Mouse (Mus musculus): Measurements from ENCODE around the gene Hsf2bp.

Gene Hsf2bp

DNA sequence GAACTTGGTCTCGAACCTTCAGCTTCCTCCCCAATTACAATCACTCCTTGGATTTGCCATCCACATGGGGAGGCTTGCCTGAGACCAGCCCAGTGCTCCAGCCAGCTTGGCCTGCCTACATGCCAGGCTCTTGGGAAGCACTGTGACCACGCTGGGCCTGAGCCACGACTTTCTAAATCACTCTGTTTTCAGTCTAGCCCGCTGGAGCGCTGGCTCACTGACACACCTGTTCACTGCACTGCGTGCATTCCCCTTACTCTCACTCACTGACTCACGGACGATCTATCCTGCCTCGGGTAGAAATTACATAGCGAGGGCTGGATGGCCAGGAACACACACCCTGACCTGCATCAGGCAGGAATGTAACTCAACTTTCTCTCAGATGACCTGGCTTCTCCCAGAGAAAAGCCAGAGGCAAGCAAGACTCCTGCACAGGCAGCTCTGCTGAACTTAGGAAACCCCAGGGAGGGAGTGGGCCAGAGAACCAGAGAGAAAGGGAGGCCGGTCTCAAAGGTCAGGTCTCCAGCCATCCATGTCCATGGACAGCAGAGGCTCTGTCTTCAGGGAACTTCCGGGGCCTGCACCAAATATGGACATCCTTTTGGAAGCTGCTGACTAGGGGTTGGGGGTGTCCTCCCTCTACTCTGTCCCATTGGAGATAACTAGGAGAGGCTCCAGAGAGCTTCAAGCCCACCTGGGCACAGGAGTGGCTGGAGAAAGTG is 97.4 kb downstream of the Hsf2bp start:
- DNase-seq (ENCODE audit: low spot score in 2 of 2), result no peak

DNA sequence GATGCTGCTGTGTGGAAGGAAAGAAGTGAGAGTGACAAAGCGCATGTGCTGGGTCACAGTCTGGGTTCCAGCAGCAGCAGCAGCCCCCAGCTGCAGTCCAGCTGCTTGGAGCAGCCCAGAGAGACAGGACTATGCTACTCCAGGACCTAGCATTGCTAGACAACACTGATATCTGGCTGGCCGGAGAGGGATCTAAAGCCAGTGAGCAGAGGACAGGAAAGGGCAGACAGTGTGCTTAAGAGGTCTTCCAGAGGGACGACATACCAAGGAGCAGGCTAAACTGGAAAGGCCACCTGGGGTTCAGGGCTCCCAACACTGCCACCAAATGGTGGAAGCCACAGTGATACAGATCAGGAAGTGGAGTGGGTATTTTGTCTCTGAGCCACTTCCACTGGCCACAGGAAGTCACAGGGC is 99.0 kb downstream of the Hsf2bp start:
- DNase-seq (ENCODE audit: low spot score in 2 of 2), result no peak

DNA sequence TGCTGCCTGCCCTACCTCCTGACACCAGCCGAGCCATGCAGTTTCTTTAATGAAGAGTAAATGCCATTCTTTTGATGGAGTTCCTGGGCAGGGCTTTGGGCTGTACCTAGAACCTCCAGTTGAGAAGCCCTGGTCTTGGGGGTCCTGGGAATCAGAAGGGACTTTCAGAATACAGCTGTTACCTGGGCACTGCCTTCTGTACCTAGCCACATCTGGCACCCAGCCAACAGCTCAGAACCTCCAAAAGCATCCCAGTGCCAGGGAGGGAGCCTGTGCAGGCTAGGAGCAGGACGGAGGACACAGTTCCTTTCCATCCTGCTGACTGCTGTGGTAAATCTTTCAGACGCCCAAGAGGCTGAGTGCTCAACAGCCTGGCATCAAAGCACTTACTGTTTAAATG is 100.3 kb downstream of the Hsf2bp start:
- no peak for DNase-seq (ENCODE audit: low spot score in 2 of 2)

DNA sequence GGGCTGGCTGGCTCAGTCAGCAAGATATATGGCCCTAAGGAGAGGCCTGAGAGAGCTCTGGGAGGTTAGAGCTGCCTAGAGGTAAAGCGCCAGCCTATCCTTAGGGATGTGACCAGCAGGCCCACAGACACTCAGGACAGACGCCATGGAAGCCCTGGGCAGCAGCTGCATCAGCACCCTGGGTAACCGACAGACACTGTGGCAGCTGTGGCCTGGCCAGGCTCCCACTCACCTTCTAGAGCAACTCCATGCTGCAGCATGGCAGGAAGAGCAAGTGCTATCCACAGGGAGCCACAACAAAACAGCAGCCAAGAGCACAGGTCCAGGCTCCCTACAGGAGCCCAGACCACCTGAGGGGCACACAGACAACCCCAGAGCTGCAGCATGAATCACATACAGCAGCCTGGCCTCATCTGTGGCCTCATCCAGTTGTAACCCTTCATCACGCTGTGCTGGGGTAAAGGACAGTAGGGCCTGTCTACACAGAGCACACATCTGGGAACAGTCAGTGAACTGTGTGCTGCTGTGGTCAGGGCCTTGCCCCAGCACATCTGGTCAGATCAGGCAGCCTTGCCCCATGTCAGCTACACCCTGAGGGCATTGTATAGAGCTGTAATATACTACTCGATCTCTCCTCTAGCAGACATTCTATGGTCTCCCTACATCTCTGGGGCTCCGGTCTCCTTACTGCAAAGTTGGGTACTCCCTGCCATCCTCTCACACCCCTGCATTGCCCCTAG is 100.9 kb downstream of the Hsf2bp start:
- no peak for DNase-seq (ENCODE audit: low spot score in 2 of 2)

DNA sequence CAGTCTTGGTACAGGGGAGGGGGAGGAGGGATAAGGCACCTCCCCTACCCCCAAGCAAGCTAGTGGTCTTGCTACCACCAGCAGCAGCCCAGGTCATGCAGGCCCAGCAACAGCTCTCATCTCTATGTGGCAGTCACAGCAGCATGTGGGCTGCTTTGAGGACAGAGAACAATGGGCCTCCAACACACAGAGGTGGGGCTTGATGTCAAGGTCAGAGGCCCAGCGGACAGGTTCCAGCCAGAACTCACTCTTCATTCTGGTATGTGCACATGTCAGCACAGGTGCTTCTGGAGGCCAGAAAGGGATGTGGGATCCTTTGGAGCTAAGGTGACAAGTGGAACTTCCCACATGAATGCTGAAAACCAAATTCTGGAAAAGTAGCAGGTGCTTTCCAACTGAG is 102.2 kb downstream of the Hsf2bp start:
- no peak for DNase-seq (ENCODE audit: low spot score in 2 of 2)

DNA sequence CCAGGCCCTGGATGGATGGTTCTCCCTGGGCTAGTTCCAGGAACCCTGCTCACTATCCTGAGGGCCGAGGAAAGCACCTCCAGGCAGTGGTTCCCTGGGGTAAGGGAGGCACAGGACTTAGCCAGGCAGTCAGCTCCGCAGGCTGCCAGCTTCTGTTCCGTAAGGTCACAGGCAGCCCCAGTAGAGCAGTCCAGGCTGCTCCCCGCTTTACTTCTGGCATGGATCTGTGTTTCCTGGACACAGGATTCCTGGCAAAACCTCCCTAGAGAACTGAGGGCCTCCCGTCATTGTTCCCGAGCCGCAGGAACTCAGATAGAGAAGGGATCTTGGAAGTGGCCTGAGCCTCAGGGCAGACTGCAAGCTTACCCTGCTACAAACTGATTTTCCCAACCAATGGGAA is 104.7 kb downstream of the Hsf2bp start:
- DNase-seq (ENCODE audit: low spot score in 2 of 2), result no peak

DNA sequence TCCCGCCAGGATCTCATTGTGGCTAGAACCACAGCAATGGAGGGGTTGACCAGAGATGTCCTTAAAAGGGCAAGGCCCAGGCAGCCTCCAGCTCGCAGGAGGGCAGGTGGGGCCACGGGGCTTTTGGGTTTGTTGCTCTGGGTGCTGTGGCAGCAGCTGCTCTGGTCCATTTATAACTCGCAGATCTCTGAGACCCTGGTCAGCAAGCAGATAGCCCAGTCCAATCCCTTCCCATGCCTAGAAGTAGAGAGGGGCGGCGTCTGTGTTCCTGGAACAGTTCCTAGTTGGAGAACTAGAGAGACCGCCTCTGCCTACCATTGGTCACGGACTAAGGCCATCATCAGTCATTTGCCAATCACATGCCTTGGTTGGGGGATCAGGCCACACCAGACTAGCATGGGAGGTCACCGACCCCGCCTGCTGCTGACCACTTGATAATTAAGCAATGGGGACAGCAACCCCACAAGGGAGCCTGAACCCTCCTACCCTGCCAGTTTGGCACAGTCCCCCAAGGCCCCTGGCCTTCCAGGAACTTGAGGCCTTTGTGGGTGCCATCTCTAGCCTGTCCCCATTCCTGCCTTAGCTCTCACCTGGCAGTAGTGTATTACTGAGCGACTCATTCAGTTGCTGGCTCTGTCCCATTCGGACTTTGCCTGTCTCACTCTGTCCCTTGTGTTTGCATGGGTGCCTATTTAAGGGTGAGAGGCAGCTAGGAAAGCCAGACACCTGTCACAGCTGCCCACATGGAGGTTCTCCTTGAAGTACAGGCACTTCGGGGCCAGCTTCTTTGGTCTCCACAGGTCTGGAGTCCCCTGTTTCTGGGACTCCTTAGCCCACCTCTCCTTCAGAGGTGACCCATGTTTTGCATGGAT is 106.1 kb downstream of the Hsf2bp start:
- no peak for DNase-seq (ENCODE audit: low spot score in 2 of 2)

DNA sequence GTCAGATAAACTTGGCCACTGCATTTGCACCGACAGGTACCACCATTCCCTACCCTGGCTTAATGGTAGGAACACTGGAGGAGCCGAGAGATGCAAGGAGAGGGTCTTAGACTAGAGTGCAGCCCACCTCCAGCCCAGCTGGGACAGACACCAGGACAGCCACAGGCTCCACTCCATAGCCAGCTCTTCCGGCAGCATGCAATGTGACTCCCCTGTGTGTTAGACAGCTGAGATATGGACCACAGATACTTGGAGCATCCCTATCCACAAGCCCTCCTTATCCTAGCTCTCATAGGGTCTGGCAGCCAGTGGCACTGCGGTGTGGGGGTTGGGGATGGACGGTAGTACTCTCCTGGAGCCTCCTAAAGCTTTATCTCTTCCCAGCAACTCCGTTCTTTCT is 107.1 kb downstream of the Hsf2bp start:
- DNase-seq (ENCODE audit: low spot score in 2 of 2), result no peak

DNA sequence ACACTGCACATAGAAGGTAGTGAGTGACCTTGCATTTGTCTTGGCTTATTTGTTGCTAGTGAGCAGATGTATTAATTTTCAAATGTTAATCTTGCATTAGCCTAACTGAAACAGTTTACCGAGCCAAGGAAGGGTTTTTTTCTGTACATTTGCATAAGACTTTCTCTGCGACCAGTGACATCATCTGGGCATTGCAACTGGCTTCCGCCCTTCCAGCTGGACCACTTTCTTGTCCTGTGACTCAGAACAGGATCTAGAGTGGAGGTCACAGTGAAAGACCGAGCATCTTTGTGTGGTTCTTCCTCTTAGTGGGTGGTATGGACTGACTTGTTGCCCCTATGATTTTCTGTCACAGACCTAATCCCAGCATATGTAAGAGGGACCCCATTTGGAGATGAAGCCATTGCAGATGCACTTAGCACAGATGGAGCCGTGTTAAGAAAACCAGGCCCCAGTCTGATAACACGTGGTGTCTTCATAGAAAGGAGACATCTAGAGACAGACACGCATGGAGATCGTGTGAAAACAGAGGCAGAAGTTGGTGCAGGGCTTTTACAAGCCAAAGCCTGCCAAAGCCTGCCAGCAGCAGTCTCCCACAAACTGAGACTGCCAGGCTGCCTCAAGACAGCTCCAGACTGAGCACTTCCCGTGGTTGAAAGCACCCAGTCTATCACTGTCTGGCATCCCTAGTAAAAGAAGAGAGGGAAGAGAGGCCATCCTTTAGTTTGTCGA is 108.1 kb downstream of the Hsf2bp start:
- DNase-seq (ENCODE audit: low spot score in 2 of 2), result peak in 1 of 2 experiments; percentile 11

DNA sequence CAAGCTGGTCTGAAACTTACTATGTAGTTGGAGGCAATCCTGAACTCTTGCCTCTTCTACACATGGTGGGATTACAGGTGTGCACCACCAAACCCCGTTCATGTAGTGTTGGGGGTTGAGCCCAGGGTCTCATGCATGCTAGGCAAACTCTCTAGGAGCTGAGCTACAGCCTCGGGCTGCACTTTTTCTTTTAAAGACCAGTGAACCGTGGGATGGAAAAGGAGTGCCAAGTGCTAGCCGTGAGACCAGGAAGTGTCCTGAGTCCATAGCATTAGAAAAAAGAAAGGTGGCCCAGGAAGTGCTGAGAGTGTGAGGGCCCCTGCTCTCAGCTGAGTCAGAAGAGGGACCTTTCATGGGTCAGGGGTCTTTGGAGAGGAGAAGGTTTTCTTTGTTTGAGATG is 111.9 kb downstream of the Hsf2bp start:
- DNase-seq (ENCODE audit: low spot score in 2 of 2), result no peak

DNA sequence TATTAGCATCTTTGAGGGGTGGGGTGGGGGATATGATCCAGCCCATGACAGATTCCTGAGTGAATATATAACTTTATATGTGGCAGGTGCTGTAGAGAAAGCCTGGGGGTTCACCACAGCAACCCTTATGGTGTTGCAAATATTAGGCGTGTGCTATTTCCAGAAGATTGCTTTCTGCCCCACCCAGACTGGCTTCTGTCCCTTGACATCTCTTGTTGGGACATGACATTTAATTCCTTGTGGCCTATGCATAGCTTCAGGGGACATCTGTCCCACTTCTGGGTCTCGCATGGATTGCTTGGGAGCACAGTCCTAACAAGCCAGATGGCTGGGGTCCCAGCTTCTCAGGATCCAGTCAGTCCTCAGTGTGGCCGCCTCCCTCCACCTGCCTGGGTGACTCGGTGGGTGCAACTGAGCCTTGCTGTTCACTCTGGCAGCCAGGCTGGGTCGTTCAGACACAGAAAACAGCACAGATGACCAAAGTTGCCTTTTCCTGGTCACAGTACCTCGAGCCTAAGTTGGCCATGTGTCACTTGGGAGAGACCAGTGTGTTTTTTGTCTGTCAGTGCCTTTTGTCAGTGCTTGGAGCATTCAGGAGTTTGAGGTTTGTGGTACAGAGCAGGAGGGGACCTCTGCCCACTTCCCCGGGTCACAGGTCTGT is 112.7 kb downstream of the Hsf2bp start:
- no peak for DNase-seq (ENCODE audit: low spot score in 2 of 2)

DNA sequence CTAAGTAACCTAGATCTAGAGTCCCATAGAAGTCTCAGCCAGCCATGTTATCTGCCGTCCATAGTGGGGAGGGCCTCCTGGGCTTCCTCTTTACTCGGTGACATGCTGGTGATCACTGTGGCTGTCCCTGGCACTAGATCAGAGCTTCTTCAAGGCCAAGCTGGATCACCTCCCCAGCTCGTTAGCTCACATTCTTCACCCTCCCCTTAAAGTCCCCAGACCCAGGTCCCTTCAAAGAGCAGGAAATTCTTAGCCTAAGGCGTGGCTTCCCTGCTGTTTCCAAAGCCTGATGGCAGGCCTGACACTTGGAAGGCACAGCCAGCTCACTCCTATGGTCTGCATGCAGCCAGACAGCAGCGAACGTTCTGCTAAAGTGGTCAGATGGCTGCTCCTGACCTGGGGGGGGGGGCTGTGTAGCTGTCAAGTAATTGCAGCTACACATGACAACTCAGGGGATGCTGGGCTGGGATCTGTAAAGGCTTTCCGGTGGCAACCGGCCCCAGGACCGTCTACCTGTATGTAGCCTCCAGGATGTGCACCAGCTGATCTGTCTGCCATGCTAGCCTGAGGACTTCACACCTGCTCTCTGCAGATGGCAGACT is 115.5 kb downstream of the Hsf2bp start:
- no peak for DNase-seq (ENCODE audit: low spot score in 2 of 2)

DNA sequence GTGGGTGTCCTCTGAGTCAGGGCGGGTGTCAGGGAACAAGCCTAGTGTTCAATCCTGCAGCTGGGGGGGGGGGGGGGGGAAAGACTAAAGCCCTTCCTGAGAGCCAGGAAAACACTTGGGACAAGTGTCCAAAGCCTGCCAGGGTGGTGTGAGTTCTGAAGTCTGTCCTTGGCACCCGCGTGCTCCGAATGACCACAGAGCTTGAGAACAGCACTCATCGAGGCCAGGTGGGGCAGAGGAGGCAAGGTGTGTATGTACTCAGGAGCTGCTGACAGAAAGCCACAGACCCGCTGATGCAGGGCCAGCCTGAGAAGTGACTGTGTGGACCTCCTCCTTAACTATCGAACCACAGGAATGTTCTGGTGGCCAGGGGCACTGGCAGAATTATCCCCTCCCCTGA is 116.5 kb downstream of the Hsf2bp start:
- no peak for DNase-seq (ENCODE audit: low spot score in 2 of 2)

DNA sequence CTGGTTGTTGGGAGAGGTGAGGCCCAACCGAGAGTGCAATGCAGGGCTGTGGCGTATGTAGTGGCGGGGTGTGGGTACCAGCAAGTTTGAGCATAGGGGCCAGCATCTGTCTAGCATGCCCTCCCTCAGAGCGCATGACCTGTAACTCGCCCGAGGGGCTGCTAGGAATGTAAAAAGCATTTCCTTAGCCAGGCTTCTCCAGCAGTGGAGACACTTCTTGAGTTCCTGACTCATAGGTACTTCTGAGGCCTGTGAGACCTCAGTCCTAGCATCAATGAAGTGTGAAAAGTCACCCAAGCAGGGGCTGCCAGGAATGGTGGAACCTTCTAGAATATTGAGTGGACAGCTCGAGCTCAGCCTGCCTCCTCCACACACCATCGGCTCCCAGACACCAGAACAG is 117.8 kb downstream of the Hsf2bp start:
- DNase-seq (ENCODE audit: low spot score in 2 of 2), result no peak

DNA sequence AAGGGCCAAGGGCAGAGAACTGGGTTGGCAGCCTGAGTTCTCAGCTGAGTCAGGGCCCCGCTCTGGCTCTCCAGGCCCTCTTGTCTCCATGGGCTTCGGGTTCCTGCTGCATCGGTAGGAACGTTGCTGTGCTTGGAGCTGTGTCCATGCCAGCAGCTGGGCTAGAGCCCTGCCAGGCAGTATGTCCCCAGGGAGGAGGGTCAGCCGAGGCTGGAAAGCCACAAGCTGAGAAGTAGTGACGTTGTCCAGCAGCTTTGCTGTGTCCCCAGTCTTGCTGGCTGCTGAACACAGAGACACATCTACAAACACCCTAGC is 119.7 kb downstream of the Hsf2bp start:
- DNase-seq (ENCODE audit: low spot score in 2 of 2), result no peak

DNA sequence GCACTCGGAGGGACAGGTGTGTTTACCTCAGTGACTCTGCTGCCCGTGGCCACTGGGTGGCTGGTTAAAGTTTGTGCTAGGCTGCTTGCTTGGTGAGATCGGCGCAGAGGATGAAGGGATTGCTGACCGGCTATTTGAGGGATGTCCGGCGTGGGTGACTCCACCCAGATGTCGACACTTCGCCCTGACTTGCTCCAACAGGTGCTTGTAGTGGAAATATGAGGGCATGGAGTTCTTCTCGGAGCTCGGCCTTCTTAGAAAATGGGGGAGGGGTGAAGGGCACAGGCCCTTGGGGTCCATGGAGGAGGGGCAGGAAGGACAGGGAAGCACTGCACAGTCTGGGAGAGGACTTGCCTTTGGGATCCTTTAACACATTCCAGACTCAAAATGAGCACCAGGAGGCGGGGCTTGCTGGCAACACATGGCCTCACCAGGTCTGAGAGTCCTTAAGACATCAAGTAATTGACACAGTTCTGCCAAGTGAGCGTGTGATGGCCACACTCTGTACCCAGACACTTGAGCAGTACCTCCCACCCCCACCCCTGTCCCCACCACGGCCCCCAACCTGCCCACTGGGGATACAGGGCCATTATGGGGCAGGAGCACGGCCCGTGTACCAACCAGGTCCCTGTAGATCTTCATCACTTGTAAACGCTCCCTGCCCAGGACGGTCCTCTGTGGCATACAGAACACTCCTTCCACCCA is 120.2 kb downstream of the Hsf2bp start:
- no peak for DNase-seq (ENCODE audit: low spot score in 2 of 2)

DNA sequence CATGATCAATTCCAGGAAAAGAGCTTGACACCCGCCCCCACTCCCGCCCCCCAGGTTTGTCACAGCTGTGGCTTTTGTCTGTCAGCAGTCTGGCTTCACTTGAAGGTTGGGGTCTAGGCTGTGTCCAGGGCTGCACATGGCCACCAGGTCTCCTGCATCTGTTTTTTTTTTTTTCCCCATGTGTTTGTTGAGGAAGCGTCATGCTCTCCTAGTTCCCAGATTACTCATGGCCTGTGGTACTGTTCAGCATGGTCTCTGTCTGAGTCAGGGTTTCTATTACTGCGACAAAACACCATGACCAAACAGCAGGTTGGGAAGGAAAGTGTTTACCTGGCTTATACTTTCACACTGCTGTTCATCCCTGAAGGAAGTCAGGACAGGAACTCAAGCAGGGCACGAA is 121.8 kb downstream of the Hsf2bp start:
- DNase-seq (ENCODE audit: low spot score in 2 of 2), result no peak

DNA sequence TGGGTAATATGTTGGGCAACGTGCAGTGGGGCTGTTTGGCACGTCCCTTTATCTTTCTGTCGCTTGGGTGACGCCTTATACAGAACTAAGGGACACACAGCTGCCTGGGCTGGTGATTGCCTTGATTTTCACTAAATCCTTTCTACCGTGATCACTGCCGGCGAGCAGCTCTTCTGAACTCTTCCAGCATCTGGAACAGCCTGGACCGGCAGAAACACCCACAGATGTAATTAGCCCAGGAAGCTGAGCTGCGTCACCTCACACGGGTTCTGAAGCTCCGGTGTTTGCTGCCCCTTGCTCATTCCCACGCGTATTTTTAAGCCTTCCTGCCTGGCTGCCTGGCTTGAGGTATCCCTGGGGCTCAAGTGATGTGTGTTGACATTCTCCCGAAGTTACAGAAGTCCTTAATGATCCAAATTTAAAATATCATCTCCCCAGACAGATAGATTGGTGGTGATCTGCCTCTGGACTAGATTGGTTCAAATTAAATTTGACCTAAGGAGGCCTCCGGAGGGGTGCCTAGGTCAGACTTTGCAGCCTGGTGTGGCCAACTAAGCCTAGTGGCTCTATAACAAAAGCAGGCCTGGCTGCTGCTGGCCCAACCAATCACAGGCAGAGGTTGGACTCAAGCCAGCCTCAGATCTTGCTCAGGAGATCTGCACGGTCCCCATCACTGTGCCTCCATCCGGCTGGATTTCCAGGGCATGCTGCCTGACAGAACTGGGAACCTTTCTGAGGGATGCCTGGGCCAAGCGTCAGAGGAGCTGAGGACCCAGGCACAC is 123.1 kb downstream of the Hsf2bp start:
- DNase-seq (ENCODE audit: low spot score in 2 of 2), result peak in 1 of 2 experiments; percentile 10

DNA sequence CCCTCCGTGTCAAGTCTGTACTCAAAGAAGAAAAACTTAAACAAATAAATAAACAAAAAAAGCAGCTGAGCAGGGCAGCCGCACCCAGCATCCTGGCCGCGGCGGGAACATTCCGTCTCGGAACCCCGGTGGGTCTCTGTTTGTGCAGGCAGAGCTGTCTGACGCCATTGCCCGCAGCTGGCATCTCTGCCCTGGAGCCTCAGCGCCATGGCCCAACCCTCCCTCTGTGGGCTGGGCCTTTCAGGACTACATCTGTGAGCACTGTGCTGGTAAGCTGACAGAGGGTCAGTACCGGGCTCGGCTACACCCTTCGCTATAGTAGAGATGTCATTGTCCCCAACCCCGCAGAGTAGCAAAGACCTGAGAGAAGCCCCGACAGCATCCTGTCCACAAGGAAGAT is 123.8 kb downstream of the Hsf2bp start:
- DNase-seq (ENCODE audit: low spot score in 2 of 2), result peak in 1 of 2 experiments; percentile 7

DNA sequence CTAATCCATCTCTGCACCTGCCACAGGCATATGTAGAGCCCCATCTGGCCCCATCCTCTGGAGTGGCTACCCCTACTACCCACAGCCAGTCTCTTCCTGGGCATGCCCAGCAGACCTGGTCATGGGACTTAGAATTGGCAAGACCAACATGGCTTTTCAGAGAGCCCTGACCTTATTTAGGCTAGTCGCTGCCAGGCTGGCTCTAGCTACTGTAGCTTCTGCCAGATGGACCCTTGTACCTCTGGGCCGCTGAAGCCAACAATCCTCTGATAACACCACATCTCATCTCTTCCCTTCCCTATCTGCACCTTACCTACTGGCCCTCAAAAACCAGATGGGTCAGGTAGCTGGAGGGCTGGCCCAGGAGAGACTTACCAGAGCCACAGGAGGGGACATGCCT is 127.2 kb downstream of the Hsf2bp start:
- DNase-seq (ENCODE audit: low spot score in 2 of 2), result no peak
